Mouse (Mus musculus): ENCODE data around the gene Igfbp6. TPM values are rescaled to one million over a fixed set of nuclear protein-coding genes. Genes with fewer than 3 reads are reported as not detected.

Igfbp6 gene
- total and polyA plus RNA-seq, 3 experiments, result 0.38 TPM; not detected in 2

DNA sequence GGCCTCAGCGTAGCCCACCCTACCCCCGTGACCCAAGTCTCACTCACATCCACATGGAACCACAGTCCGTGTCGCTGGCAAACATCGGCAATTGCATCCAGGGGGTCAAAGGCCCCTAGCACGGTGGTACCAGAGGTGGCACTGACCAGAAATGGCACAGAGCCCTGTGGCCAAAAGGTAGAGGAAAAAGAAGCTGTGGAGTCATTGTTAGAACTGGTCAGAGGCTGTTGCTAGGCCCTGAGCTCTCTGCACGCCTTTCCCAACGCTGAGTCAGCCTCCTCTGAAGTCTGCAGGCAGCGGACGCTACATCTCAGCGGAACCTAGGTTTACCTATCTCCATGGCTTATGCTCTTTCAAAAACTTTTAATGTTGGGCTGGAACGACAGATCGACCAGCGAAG is 35.8 kb downstream of the Igfbp6 start:
- Histone ChIP-seq H3K4me2 (ENCODE audit: insufficient read depth, low read depth, poor library complexity, severe bottlenecking) (no peak overlapping the region), H3K27ac (ENCODE audit: insufficient read depth, low read depth) (no peak overlapping the region), H3K36me3 (replicated peaks in 1 of 2; ENCODE audit: control insufficient read depth in 1 of 2, insufficient read depth in 1 of 2, low read length in 1 of 2) (peaks cover 0 to 8% of the 10 kb centered on the region in 2 experiments), H3K4me1 (ENCODE audit: control insufficient read depth in 1 of 2, insufficient read depth in 2 of 2) (peaks cover 0 to 4% of the 10 kb centered on the region in 2 experiments; a peak in 2 of 4 replicates), H3K9me3 (replicated peaks; ENCODE audit: low read length) (no peaks in the 10 kb centered on the region), H3K79me2 (replicated peaks; ENCODE audit: control insufficient read depth, extremely low read depth, insufficient read depth, poor library complexity, severe bottlenecking) (no peaks in the 10 kb centered on the region), H3K9ac (ENCODE audit: insufficient read depth, low read depth) (no peak overlapping the region), H3K27me3 (replicated peaks) (no peaks in the 10 kb centered on the region), H3K4me3 (replicated peaks in 1 of 3; ENCODE audit: low read depth in 2 of 3, low read length in 2 of 3, poor library complexity in 1 of 3) (no peak overlapping the region)
- DNase-seq (ENCODE audit: extremely low read depth), result no peak
- in situ Hi-C loops (cut with MboI; ENCODE audit: low pct_ligation_motif_present, low pct_unique_long_range_greater_than_20kb, low sequenced_read_pairs), result no loop called here
- no peak for TF ChIP-seq ETS1 (conservative IDR thresholded peaks at IDR 0.05; ENCODE audit: low read depth, low read length)
- TF ChIP-seq USF2 (conservative IDR thresholded peaks at IDR 0.05; ENCODE audit: low read depth, low read length), result no peak
- no peak for TF ChIP-seq TBP (conservative IDR thresholded peaks at IDR 0.05; ENCODE audit: low read depth, low read length)
- TF ChIP-seq CHD1 (IDR thresholded peaks at IDR 0.05; ENCODE audit: low read depth, low read length), result no peak
- no peak for TF ChIP-seq MAZ (IDR thresholded peaks at IDR 0.05; ENCODE audit: low read depth, low read length)
- no peak for TF ChIP-seq RAD21 (IDR thresholded peaks at IDR 0.05; ENCODE audit: low read depth, low read length)
- TF ChIP-seq MEF2A (IDR thresholded peaks at IDR 0.05; ENCODE audit: borderline replicate concordance, low read depth, low read length), result no peak
- dilution Hi-C loops (cut with MboI; ENCODE audit: extremely low pct_ligation_motif_present, extremely low pct_unique_long_range_greater_than_20kb, low sequenced_read_pairs), result no loop called here

DNA sequence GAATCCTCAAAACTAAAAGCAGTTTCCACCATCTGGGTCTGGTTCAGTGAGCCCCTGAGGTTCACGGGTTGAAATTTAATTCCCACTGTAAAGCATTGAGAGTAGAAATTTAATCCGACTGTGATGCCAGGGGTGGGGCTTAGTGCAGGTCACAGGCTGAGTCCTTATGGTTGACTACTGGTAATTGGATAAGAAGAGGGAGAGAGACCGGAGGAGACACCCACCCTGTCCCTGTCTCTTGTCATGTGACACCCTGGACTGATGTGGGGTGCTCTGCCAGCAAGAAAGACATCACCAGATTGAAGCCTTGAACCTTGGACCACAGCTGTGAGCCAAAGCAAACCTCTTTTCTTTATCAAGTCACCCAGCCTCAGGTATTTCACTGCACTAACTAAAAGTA is 38.9 kb downstream of the Igfbp6 start:
- TF ChIP-seq TCF12 (IDR thresholded peaks at IDR 0.05; ENCODE audit: low read depth, low read length), result no peak
- TF ChIP-seq POLR2AphosphoS2 (IDR thresholded peaks at IDR 0.05; ENCODE audit: low read depth, low read length), result no peak
- TF ChIP-seq CTCF (conservative IDR thresholded peaks at IDR 0.05 in 1 of 2, IDR thresholded peaks at IDR 0.05 in 1 of 2; ENCODE audit: low read depth in 2 of 2, low read length in 2 of 2), result no peak
- TF ChIP-seq JUN (IDR thresholded peaks at IDR 0.05; ENCODE audit: insufficient read depth, low read depth, low read length), result no peak
- no peak for TF ChIP-seq SMC3 (IDR thresholded peaks at IDR 0.05; ENCODE audit: low read depth, low read length)
- no peak for TF ChIP-seq TBP (conservative IDR thresholded peaks at IDR 0.05; ENCODE audit: low read depth, low read length)
- no peak for TF ChIP-seq CHD1 (IDR thresholded peaks at IDR 0.05; ENCODE audit: low read depth, low read length)
- TF ChIP-seq ELF1 (IDR thresholded peaks at IDR 0.05; ENCODE audit: low read depth, low read length), result no peak
- no peak for TF ChIP-seq IRF4 (IDR thresholded peaks at IDR 0.05; ENCODE audit: low read depth, low read length)
- no peak for TF ChIP-seq MAX (IDR thresholded peaks at IDR 0.05; ENCODE audit: low read length)
- no peak for TF ChIP-seq ZNF384 (IDR thresholded peaks at IDR 0.05; ENCODE audit: low read depth, low read length)
- TF ChIP-seq CHD2 (IDR thresholded peaks at IDR 0.05; ENCODE audit: low read length), result no peak
- no peak for TF ChIP-seq MXI1 (IDR thresholded peaks at IDR 0.05; ENCODE audit: low read depth, low read length)
- TF ChIP-seq MAFK (IDR thresholded peaks at IDR 0.05; ENCODE audit: insufficient replicate concordance, low read length), result no peak
- TF ChIP-seq GABPA (IDR thresholded peaks at IDR 0.05; ENCODE audit: insufficient replicate concordance, low read depth, low read length), result no peak
- TF ChIP-seq RCOR1 (conservative IDR thresholded peaks at IDR 0.05; ENCODE audit: low read depth, low read length), result no peak
- TF ChIP-seq PAX5 (IDR thresholded peaks at IDR 0.05; ENCODE audit: low read length), result no peak
- no peaks in the 10 kb centered on the region for H3K79me2 ChIP-seq (replicated peaks; ENCODE audit: control insufficient read depth, extremely low read depth, insufficient read depth, poor library complexity, severe bottlenecking)
- DNase-seq (ENCODE audit: extremely low read depth), result no peak
- H3K9me3 ChIP-seq (replicated peaks; ENCODE audit: low read length), result no peaks in the 10 kb centered on the region
- peaks cover 0 to 4% of the 10 kb centered on the region in 2 experiments; a peak in 2 of 4 replicates for H3K4me1 ChIP-seq (ENCODE audit: control insufficient read depth in 1 of 2, insufficient read depth in 2 of 2)
- in situ Hi-C loops (cut with MboI; ENCODE audit: low pct_ligation_motif_present, low pct_unique_long_range_greater_than_20kb, low sequenced_read_pairs) (no loop called here), dilution Hi-C loops (cut with MboI; ENCODE audit: extremely low pct_ligation_motif_present, extremely low pct_unique_long_range_greater_than_20kb, low sequenced_read_pairs) (no loop called here)
- no peak overlapping the region for H3K27ac ChIP-seq (ENCODE audit: insufficient read depth, low read depth)
- no peaks in the 10 kb centered on the region for H3K27me3 ChIP-seq (replicated peaks)
- H3K4me3 ChIP-seq (replicated peaks in 1 of 3; ENCODE audit: low read depth in 2 of 3, low read length in 2 of 3, poor library complexity in 1 of 3), result no peak overlapping the region
- no peak overlapping the region for H3K9ac ChIP-seq (ENCODE audit: insufficient read depth, low read depth)
- H3K36me3 ChIP-seq (replicated peaks in 1 of 2; ENCODE audit: control insufficient read depth in 1 of 2, insufficient read depth in 1 of 2, low read length in 1 of 2), result peaks cover 0 to 8% of the 10 kb centered on the region in 2 experiments
- H3K4me2 ChIP-seq (ENCODE audit: insufficient read depth, low read depth, poor library complexity, severe bottlenecking), result no peak overlapping the region
